Mouse (Mus musculus) lung, adult 2 months (tissue): ENCODE data around the gene Sorl1.

ENCODE experiments used
- CTCF ChIP-seq: fragments of 200-500 bp; IDR thresholded peaks from 2 replicates; pipeline ENCODE4 v1.5.1; 2011; ENCODE audit warnings: mild to moderate bottlenecking, low read length, control low read depth; ENCODE audit not compliant: insufficient read depth
- POLR2A ChIP-seq: fragments of 200-500 bp; IDR thresholded peaks from 2 replicates; pipeline ENCODE4 v1.6.1; 2011; ENCODE audit warnings: low read depth, mild to moderate bottlenecking, control low read depth, low read length, borderline replicate concordance; ENCODE audit errors: extremely low read depth

- TF ChIP-seq POLR2A (no peak), CTCF (no peak)
These were observed 14.3 kb upstream of the Sorl1 start for GRCm38 (mm10) chr9:42138248-42138858.
